Mouse (Mus musculus): ENCODE results near the gene Srl. TPM values are rescaled to one million over a fixed set of nuclear protein-coding genes. Genes with fewer than 3 reads are reported as not detected.
"Not testable (repeated sequence)": the region's sequence is repeated elsewhere in the genome, so short reads cannot be mapped to it uniquely, and the experiment has no call there.

The Srl gene
- polyA plus RNA-seq, 1 experiment = 0.53 TPM

GRCm38 (mm10) chr16:4474882-4475803, 66.5 kb downstream of the Srl start:
- peak; percentile 90 to 91 for DNase-seq (ENCODE audit: low read depth in 1 of 2, low spot score in 2 of 2)
- Histone ChIP-seq H3K36me3 (ENCODE audit: control insufficient read depth, insufficient read depth, low read length) (no peaks in the 10 kb centered on the region), H3K4me1 (ENCODE audit: control insufficient read depth, insufficient read depth, insufficient read length) (peaks cover 5% of the 10 kb centered on the region; the same call in 1 of the 2 replicates), H3K27me3 (ENCODE audit: control insufficient read depth, insufficient read depth, low read length) (no peaks in the 10 kb centered on the region), H3K27ac (ENCODE audit: insufficient read depth, low read length) (peak overlapping the region; percentile 80), H3K4me3 (ENCODE audit: extremely low read depth, insufficient read depth, insufficient read length) (peak overlapping the region; percentile 78)
- peak; percentile 98 for TF ChIP-seq CTCF (IDR thresholded peaks at IDR 0.05; ENCODE audit: extremely low read depth, insufficient read depth, insufficient read length, insufficient replicate concordance)
- peak; percentile 51 for TF ChIP-seq POLR2A (IDR thresholded peaks at IDR 0.05; ENCODE audit: low read depth, low read length)
- 7% methylated on average over 42 of the region's 42 CpGs for WGBS

GRCm38 (mm10) chr16:4474040-4474881, 67.4 kb downstream of the Srl start:
- H3K27me3 ChIP-seq (ENCODE audit: control insufficient read depth, insufficient read depth, low read length); H3K36me3 ChIP-seq (ENCODE audit: control insufficient read depth, insufficient read depth, low read length); H3K4me1 ChIP-seq (ENCODE audit: control insufficient read depth, insufficient read depth, insufficient read length); DNase-seq (ENCODE audit: low read depth in 1 of 2, low spot score in 2 of 2): not testable (repeated sequence)
- H3K4me3 ChIP-seq (ENCODE audit: extremely low read depth, insufficient read depth, insufficient read length) = peak overlapping the region; percentile 78
- 64% methylated on average over 10 of the region's 10 CpGs for WGBS
- peak overlapping the region; percentile 80 for H3K27ac ChIP-seq (ENCODE audit: insufficient read depth, low read length)

GRCm38 (mm10) chr16:4473231-4473630, 68.4 kb downstream of the Srl start:
- H3K27me3 ChIP-seq (ENCODE audit: control insufficient read depth, insufficient read depth, low read length) = no peaks in the 10 kb centered on the region
- H3K27ac ChIP-seq (ENCODE audit: insufficient read depth, low read length) = no peak overlapping the region
- H3K36me3 ChIP-seq (ENCODE audit: control insufficient read depth, insufficient read depth, low read length) = no peaks in the 10 kb centered on the region
- DNase-seq (ENCODE audit: low read depth in 1 of 2, low spot score in 2 of 2) = no peak
- TF ChIP-seq CTCF (IDR thresholded peaks at IDR 0.05; ENCODE audit: extremely low read depth, insufficient read depth, insufficient read length, insufficient replicate concordance) (no peak), POLR2A (IDR thresholded peaks at IDR 0.05; ENCODE audit: low read depth, low read length) (no peak)
- no peak overlapping the region for H3K4me3 ChIP-seq (ENCODE audit: extremely low read depth, insufficient read depth, insufficient read length)
- WGBS = 66% methylated on average over 5 of the region's 5 CpGs
- H3K4me1 ChIP-seq (ENCODE audit: control insufficient read depth, insufficient read depth, insufficient read length) = peaks cover 5% of the 10 kb centered on the region

- Histone ChIP-seq H3K4me3 (ENCODE audit: extremely low read depth, insufficient read depth, insufficient read length) (no peak overlapping the region), H3K27me3 (ENCODE audit: control insufficient read depth, insufficient read depth, low read length) (no peaks in the 10 kb centered on the region), H3K36me3 (ENCODE audit: control insufficient read depth, insufficient read depth, low read length) (no peaks in the 10 kb centered on the region), H3K27ac (ENCODE audit: insufficient read depth, low read length) (no peak overlapping the region), H3K4me1 (ENCODE audit: control insufficient read depth, insufficient read depth, insufficient read length) (peaks cover 5% of the 10 kb centered on the region)
- no peak for TF ChIP-seq POLR2A (IDR thresholded peaks at IDR 0.05; ENCODE audit: low read depth, low read length)
- TF ChIP-seq CTCF (IDR thresholded peaks at IDR 0.05; ENCODE audit: extremely low read depth, insufficient read depth, insufficient read length, insufficient replicate concordance) = no peak
- no peak for DNase-seq (ENCODE audit: low read depth in 1 of 2, low spot score in 2 of 2)
- WGBS = 69% methylated on average over 3 of the region's 3 CpGs
These were observed 68.9 kb downstream of the Srl start for GRCm38 (mm10) chr16:4472687-4473086.

GRCm38 (mm10) chr16:4469599-4470352, 71.8 kb downstream of the Srl start:
- DNase-seq (ENCODE audit: low read depth in 1 of 2, low spot score in 2 of 2) = no peak
- peaks cover 2% of the 10 kb centered on the region for H3K4me1 ChIP-seq (ENCODE audit: control insufficient read depth, insufficient read depth, insufficient read length)
- H3K4me3 ChIP-seq (ENCODE audit: extremely low read depth, insufficient read depth, insufficient read length) = no peak overlapping the region
- TF ChIP-seq POLR2A (IDR thresholded peaks at IDR 0.05; ENCODE audit: low read depth, low read length) (no peak), CTCF (IDR thresholded peaks at IDR 0.05; ENCODE audit: extremely low read depth, insufficient read depth, insufficient read length, insufficient replicate concordance) (peak; percentile 10; the same call in 1 of the 2 replicates)
- WGBS = 31% methylated on average over 10 of the region's 10 CpGs
- H3K27ac ChIP-seq (ENCODE audit: insufficient read depth, low read length) = no peak overlapping the region
- no peaks in the 10 kb centered on the region for H3K27me3 ChIP-seq (ENCODE audit: control insufficient read depth, insufficient read depth, low read length)
- H3K36me3 ChIP-seq (ENCODE audit: control insufficient read depth, insufficient read depth, low read length) = no peaks in the 10 kb centered on the region

GRCm38 (mm10) chr16:4464529-4465089, 77.0 kb downstream of the Srl start:
- Histone ChIP-seq H3K27me3 (ENCODE audit: control insufficient read depth, insufficient read depth, low read length) (no peaks in the 10 kb centered on the region), H3K4me1 (ENCODE audit: control insufficient read depth, insufficient read depth, insufficient read length) (peaks cover 7% of the 10 kb centered on the region), H3K4me3 (ENCODE audit: extremely low read depth, insufficient read depth, insufficient read length) (no peak overlapping the region), H3K27ac (ENCODE audit: insufficient read depth, low read length) (no peak overlapping the region), H3K36me3 (ENCODE audit: control insufficient read depth, insufficient read depth, low read length) (no peaks in the 10 kb centered on the region)
- no peak for TF ChIP-seq POLR2A (IDR thresholded peaks at IDR 0.05; ENCODE audit: low read depth, low read length)
- TF ChIP-seq CTCF (IDR thresholded peaks at IDR 0.05; ENCODE audit: extremely low read depth, insufficient read depth, insufficient read length, insufficient replicate concordance) = no peak
- 42% methylated on average over 9 of the region's 9 CpGs for WGBS
- DNase-seq (ENCODE audit: low read depth in 1 of 2, low spot score in 2 of 2) = no peak
